Mouse (Mus musculus): ENCODE data around the gene Tex33.

Tex33 gene

GRCm38 (mm10) chr15:78414157-78414556 lies 18.4 kb upstream of the Tex33 start:
- DNase-seq (ENCODE audit: low read depth, low spot score), result no peak

GRCm38 (mm10) chr15:78413719-78414117 lies 18.0 kb upstream of the Tex33 start:
- DNase-seq (ENCODE audit: low read depth, low spot score), result no peak

- no peak for DNase-seq (ENCODE audit: low read depth, low spot score)
These were observed 17.5 kb upstream of the Tex33 start for GRCm38 (mm10) chr15:78413083-78413718.

- DNase-seq (ENCODE audit: low read depth, low spot score), result no peak
These were observed 13.9 kb upstream of the Tex33 start for GRCm38 (mm10) chr15:78409570-78410052.

GRCm38 (mm10) chr15:78406293-78406934 lies 10.7 kb upstream of the Tex33 start, which contains the start of gene Mpst:
Gene Mpst, plus strand, starts transcription at chr15:78406416.
- DNase-seq (ENCODE audit: low read depth, low spot score), result peak; percentile 82

GRCm38 (mm10) chr15:78405517-78406211 lies 10.0 kb upstream of the Tex33 start, which contains the start of gene Tst:
Gene Tst, minus strand, starts transcription at chr15:78405907.
- peak; percentile 60 for DNase-seq (ENCODE audit: low read depth, low spot score)

- DNase-seq (ENCODE audit: low read depth, low spot score), result no peak
These were observed 9.4 kb upstream of the Tex33 start for GRCm38 (mm10) chr15:78405098-78405497.

GRCm38 (mm10) chr15:78403896-78404295 lies 8.2 kb upstream of the Tex33 start:
- DNase-seq (ENCODE audit: low read depth, low spot score), result no peak

GRCm38 (mm10) chr15:78403301-78403741 lies 7.6 kb upstream of the Tex33 start:
- DNase-seq (ENCODE audit: low read depth, low spot score), result no peak

GRCm38 (mm10) chr15:78402423-78402822 lies 6.7 kb upstream of the Tex33 start:
- DNase-seq (ENCODE audit: low read depth, low spot score), result no peak

- DNase-seq (ENCODE audit: low read depth, low spot score), result no peak
These were observed 6.2 kb upstream of the Tex33 start for GRCm38 (mm10) chr15:78401921-78402320.

- no peak for DNase-seq (ENCODE audit: low read depth, low spot score)
These were observed 5.6 kb upstream of the Tex33 start for GRCm38 (mm10) chr15:78401345-78401744.

GRCm38 (mm10) chr15:78390855-78391254 lies 4.9 kb downstream of the Tex33 start:
- DNase-seq (ENCODE audit: low read depth, low spot score), result no peak

- DNase-seq (ENCODE audit: low read depth, low spot score), result no peak
These were observed 10.1 kb downstream of the Tex33 start for GRCm38 (mm10) chr15:78385564-78385963.

- DNase-seq (ENCODE audit: low read depth, low spot score), result no peak
These were observed 11.2 kb downstream of the Tex33 start for GRCm38 (mm10) chr15:78384220-78385116.

- no peak for DNase-seq (ENCODE audit: low read depth, low spot score)
These were observed 12.1 kb downstream of the Tex33 start for GRCm38 (mm10) chr15:78383450-78384219.

GRCm38 (mm10) chr15:78382115-78382514 lies 13.6 kb downstream of the Tex33 start:
- no peak for DNase-seq (ENCODE audit: low read depth, low spot score)

- no peak for DNase-seq (ENCODE audit: low read depth, low spot score)
These were observed 15.0 kb downstream of the Tex33 start for GRCm38 (mm10) chr15:78380741-78381140.

- DNase-seq (ENCODE audit: low read depth, low spot score), result no peak
These were observed 15.5 kb downstream of the Tex33 start for GRCm38 (mm10) chr15:78380208-78380607.

GRCm38 (mm10) chr15:78378556-78378955 lies 17.2 kb downstream of the Tex33 start:
- DNase-seq (ENCODE audit: low read depth, low spot score), result no peak

- DNase-seq (ENCODE audit: low read depth, low spot score), result no peak
These were observed 17.9 kb downstream of the Tex33 start for GRCm38 (mm10) chr15:78377859-78378258.
